Mouse (Mus musculus): ENCODE data around the gene Snx21. TPM values are rescaled to one million over a fixed set of nuclear protein-coding genes. Genes with fewer than 3 reads are reported as not detected.
A peak's percentile ranks its signal among the peaks of the same experiment; 100 is the strongest.

Gene Snx21
- total RNA-seq, 2 experiments from 2014 or later = 54.4 to 57.2 TPM

DNA sequence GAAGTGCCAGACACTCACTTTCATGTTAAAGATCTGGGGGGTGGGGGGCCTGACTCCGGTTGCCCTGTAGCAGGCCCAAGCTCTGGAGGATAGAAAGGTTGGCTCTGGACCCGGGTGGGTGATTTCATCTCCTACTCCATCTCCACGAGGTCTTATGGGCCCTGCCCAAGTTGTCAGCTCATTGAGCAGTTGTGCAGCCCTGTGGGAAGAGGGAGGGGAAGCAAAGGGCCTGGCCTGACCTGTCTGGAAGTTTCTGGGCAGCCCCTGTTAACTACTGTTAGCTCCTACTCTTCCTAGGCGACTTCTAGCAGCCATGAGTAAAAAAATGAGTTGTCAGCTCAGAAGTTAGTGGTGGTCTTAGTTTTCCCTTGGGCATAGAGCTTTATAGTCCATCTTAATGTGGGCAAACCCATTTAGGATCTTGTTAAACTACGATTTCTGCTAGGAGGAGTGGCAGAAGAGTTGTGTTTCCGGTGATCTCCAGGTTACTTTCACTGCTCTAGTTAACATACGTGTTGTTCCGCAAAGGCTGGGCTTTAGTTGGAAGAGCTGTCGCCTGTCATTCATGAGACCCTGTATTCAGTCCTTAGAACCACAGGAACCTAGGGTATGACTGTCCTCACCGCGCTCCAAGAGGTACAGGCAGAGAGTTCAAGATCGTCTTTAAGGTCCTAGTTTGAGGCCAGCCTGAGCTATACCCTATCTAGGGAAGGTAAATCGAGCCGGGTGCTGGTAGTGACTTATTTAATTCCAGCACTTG, 12.2 kb upstream of the Snx21 start:
- Histone ChIP-seq H3K4me3 (no peak overlapping the region), H3K27ac (no peak overlapping the region)
- no peak for DNase-seq (ENCODE audit: extremely low spot score in 1 of 2, low spot score in 2 of 2)
- no peak for TF ChIP-seq CTCF (IDR thresholded peaks at IDR 0.05)
- intact Hi-C loops (cut with DNase I) = no loop called here

DNA sequence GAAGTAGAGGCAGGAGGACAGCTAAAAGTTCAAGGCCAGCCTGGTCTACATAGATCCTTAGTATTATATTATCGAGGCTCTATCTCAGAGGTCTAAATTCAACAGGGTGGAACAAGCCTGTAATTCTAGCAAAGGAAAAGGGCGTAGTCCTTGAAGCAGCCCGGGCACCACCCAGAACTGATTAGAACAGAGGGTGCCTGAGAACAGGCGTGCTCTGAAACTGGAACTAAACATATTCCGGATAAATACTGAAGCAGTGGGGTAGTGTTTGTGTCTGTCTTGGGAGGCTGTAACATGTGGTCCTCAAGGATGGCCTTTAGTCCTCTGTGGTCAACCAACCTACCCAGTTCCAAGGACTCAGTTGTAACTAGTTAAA, 11.6 kb upstream of the Snx21 start:
- no peak for DNase-seq (ENCODE audit: extremely low spot score in 1 of 2, low spot score in 2 of 2)
- Histone ChIP-seq H3K27ac (no peak overlapping the region), H3K4me3 (no peak overlapping the region)
- intact Hi-C loops (cut with DNase I) = no loop called here
- TF ChIP-seq CTCF (IDR thresholded peaks at IDR 0.05) = no peak

DNA sequence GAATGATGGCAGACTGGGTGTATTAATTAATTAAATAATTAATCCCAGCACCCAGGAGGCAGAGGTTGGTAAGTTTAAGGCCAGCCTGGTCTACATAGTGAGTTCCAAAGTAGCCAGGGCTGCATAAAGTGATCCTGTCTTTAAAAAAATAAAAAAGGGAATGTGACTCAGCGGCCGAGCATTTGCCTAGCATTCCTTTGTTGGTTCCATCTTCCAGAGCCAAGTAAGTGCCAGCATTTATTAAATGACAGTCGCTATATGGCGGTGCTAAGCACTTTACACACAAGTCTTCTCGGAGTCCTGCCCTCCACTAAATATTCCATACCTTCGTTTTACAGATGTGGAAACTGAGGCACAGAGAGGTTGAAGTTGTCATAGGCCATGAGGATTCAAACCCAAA, 9.5 kb upstream of the Snx21 start:
- no peak overlapping the region for H3K27ac ChIP-seq
- DNase-seq (ENCODE audit: extremely low spot score in 1 of 2, low spot score in 2 of 2) = no peak
- no peak overlapping the region for H3K4me3 ChIP-seq
- intact Hi-C loops (cut with DNase I) = no loop called here
- no peak for TF ChIP-seq CTCF (IDR thresholded peaks at IDR 0.05)

DNA sequence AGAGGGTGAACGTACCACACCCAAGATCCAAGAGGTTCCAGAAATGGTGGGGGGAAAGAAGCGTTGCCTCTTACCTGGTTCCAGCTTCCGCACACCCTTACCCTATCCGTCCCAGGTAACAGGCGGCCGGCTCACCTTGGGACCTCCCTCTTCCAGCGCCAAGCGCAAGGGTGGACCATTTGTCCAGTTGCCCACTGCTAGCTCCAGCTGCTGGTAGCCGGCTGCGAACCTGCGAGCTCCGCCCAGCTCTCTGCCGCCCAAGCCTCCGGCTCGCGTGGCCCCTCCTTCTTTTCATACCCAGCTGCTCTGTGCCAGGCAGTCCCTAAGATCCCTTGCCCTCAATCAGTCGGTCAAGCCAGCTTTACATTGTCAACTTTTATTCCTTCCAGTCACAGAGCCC, 8.8 kb upstream of the Snx21 start:
- intact Hi-C loops (cut with DNase I) = no loop called here
- no peak for DNase-seq (ENCODE audit: extremely low spot score in 1 of 2, low spot score in 2 of 2)

DNA sequence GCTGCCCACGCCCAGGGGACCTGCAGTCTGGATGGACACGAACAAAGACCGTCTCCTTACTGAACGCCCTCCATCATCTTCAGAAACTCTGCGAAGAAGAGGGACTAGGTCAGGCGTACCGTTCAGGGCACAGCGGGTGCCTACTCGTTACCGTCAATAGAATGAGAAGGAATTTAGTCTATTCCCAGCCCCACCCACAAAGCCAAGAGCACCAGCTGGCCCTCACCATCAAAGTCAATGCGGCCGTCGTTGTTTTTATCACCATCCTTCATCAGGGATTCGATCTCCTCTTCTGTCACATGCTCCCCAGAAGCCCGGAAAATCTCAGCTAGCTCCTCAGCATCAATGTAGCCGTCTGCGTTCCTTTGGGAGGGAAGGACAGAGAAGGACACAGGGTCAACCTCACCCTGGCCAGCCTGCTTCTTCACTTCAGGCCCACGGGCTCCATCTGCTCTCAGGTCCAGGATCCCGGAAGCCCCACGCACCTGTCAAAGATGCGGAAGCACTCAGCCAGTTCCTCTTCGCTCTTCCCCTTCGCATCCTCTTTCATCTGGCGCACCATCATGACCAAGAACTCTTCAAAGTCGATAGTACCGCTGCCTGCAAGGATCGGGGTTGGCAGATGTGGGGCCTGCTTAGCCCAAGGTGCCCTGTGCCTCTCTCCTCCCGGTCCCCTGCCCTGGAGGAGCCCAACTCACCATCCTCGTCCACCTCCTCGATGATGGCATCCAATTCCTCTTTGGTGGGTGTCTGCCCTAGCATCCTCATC, 8.2 kb upstream of the Snx21 start:
- no peak for DNase-seq (ENCODE audit: extremely low spot score in 1 of 2, low spot score in 2 of 2)
- Histone ChIP-seq H3K4me3 (no peak overlapping the region), H3K27ac (no peak overlapping the region)
- no peak for TF ChIP-seq CTCF (IDR thresholded peaks at IDR 0.05)
- intact Hi-C loops (cut with DNase I) = no loop called here

More for the DNA sequence above, 8.8 kb upstream of the Snx21 start:
- Histone ChIP-seq H3K4me3 (no peak overlapping the region), H3K27ac (no peak overlapping the region)
- TF ChIP-seq CTCF (IDR thresholded peaks at IDR 0.05) = no peak

DNA sequence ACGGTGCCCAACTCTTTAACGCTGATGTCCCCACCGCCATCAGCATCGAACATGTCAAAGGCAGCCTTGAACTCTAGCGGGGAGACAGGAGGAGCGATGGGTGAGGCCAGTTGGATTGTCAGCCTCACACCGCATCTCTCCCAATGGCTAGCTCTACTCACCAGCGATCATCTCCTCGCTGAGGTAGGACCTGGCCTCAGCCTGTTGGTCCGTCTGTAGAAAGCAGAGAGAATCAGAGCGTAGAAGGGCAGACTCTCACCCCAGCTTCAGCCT, 7.7 kb upstream of the Snx21 start:
- H3K4me3 ChIP-seq = no peak overlapping the region
- no peak for TF ChIP-seq CTCF (IDR thresholded peaks at IDR 0.05)
- DNase-seq (ENCODE audit: extremely low spot score in 1 of 2, low spot score in 2 of 2) = no peak
- intact Hi-C loops (cut with DNase I) = no loop called here
- H3K27ac ChIP-seq = no peak overlapping the region

DNA sequence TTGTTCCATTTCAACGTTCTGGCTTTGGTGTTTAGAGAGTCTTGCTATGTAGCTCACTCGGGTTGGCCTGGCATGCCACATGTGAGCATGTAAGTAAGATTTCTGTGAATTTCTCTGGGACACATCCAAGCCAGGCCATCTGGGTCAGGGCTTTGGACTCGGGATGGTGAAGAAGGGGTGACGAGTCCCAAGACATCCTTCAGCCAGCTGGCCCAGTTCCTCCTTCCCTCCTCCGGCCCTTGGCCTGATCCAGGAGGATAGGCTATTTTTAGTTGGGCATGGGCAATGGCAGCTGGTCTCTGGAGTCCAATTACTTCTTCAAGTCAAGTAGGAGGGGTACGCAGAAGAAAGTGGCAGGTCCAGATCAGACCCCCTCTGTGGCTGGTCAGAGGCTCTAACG, 6.8 kb upstream of the Snx21 start:
- DNase-seq (ENCODE audit: extremely low spot score in 1 of 2, low spot score in 2 of 2) = no peak
- no peak overlapping the region for H3K4me3 ChIP-seq
- intact Hi-C loops (cut with DNase I) = no loop called here
- no peak overlapping the region for H3K27ac ChIP-seq
- TF ChIP-seq CTCF (IDR thresholded peaks at IDR 0.05) = no peak

DNA sequence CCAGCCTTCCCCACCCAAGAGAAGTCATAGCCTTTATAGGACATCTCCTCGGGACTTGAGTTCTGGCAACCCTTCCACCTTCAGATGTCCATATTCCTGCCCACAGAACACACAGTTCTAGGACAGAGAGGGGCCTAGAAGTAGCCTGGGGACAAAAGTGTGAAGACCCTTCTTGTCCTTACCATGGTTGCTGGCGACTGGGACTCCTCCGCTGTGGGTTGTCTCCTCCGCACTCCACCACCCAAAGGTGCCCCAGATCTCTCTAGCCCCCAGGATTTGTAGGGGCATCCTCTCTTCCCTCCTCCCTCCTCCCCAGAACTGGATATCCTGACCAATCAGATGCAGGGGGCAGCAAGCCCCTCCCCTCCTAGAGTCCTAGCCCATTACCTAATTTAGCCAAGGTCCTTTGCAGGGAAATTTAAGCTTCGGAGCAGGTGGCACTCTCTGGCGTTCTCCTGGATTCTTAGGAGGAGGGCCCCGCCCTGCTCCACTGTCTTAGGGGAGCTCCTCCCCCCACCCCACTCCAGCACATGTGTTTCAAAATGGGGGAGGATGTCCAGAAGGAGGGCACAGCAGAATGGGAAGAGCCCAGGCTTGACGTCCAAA, 6.0 kb upstream of the Snx21 start, which contains the start of gene Tnnc2:
TSS of gene Tnnc2 (minus strand) at position 487 of the 606 bp plus-strand sequence.
- intact Hi-C loops (cut with DNase I) = no loop called here
- no peak for DNase-seq (ENCODE audit: extremely low spot score in 1 of 2, low spot score in 2 of 2)
- H3K27ac ChIP-seq = no peak within 1 kb of the TSS
- H3K4me3 ChIP-seq = no peak within 1 kb of the TSS
- no peak for TF ChIP-seq CTCF (IDR thresholded peaks at IDR 0.05)

DNA sequence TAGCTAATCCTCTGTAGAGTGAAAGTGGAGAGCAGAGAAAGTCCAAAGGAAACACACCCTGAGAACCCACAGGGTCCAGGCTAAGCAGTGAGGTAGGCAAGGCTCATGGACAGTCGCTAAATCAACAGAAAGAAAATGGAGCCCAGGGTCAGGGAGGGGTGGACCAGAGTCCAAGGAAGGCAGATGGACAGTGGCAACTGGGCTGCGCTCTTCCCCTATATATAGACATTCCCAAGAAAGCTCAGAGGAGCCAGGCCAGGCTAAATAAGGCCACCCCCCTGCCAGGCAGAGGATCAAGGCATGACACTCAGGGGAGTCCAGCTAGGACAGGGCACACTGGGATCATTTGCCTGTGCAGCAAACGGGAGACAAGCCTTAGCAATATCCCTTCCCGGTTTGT, 3.7 kb upstream of the Snx21 start:
- intact Hi-C loops (cut with DNase I) = no loop called here
- no peak for DNase-seq (ENCODE audit: extremely low spot score in 1 of 2, low spot score in 2 of 2)
- TF ChIP-seq CTCF (IDR thresholded peaks at IDR 0.05) = no peak
- no peak overlapping the region for H3K27ac ChIP-seq
- H3K4me3 ChIP-seq = no peak overlapping the region

DNA sequence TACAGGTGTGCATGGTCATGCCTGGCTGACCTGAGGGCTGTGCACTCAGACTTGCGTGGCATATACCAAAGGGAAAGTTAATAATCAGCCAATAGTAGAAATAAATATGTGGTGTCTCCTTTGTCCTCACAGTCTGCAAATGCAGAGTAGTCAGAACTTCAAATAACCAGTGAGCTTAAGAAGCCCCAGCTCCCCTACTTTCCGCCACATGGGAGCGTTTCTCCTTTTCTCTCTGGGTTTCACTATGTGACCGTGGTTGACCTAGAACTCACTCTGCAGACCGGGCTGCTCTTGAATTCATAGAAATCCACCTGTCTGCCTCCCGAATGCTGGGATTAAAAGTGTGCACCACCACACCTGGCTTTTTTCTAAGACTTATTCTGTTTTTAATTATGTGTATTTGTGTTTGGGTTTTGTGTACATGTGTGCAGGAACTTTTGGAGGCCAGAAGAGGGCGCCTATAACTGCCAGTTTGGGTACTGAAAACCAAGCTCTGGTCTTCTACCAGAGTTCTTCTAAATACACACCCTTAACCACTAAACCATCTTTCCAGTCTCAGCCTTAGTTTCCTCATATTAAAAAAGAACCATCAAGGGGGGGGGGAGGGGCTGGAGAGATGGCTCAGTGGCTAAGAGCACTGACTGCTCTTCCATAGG, 1.6 kb upstream of the Snx21 start:
- peak; percentile 39 for TF ChIP-seq CTCF (IDR thresholded peaks at IDR 0.05)
- no peak overlapping the region for H3K4me3 ChIP-seq
- intact Hi-C loops (cut with DNase I) = no loop called here
- DNase-seq (ENCODE audit: extremely low spot score in 1 of 2, low spot score in 2 of 2) = no peak
- no peak overlapping the region for H3K27ac ChIP-seq

DNA sequence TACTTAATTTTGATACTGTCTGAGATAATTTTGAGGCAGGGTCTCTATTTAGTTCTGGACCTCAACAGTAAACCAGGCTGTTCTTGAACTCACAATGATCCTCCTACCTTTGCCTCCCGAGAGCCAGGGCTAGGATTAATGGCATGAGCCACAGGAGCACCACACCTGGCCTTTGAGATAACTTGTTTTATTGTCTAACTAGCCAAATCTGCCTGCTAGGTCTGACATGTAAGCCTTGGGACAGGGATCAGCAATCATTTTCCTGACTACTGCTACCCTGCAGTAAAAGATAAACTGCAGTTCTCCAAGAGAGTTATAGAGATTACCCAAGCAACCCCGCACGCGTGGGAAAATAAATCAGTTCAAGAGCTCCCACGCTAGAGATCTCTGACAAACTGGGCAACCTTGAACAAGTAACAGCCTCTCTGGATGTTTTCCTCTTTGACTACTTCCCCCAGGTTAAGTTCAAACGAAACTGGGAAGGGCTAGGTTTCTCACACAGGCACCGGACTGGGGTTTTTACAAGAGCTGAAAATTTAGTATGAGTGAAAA, 678 bp upstream of the Snx21 start:
- Histone ChIP-seq H3K4me3 (peak overlapping the region; percentile 89), H3K27ac (peak overlapping the region; percentile 96)
- DNase-seq (ENCODE audit: extremely low spot score in 1 of 2, low spot score in 2 of 2) = no peak
- intact Hi-C loops (cut with DNase I) = loop anchor here (5.0 kb wide), 1 partner anchor 108 kb away; no protein-coding TSS in a partner anchor
- TF ChIP-seq CTCF (IDR thresholded peaks at IDR 0.05) = no peak

Data from left cerebral cortex, adult 2 months (tissue).